Mouse (Mus musculus): ENCODE results near the gene Ccn2. TPM values are rescaled to one million over a fixed set of nuclear protein-coding genes. Genes with fewer than 3 reads are reported as not detected.

The Ccn2 gene
- polyA plus RNA-seq, 3 experiments from 2014 or later: not detected

DNA sequence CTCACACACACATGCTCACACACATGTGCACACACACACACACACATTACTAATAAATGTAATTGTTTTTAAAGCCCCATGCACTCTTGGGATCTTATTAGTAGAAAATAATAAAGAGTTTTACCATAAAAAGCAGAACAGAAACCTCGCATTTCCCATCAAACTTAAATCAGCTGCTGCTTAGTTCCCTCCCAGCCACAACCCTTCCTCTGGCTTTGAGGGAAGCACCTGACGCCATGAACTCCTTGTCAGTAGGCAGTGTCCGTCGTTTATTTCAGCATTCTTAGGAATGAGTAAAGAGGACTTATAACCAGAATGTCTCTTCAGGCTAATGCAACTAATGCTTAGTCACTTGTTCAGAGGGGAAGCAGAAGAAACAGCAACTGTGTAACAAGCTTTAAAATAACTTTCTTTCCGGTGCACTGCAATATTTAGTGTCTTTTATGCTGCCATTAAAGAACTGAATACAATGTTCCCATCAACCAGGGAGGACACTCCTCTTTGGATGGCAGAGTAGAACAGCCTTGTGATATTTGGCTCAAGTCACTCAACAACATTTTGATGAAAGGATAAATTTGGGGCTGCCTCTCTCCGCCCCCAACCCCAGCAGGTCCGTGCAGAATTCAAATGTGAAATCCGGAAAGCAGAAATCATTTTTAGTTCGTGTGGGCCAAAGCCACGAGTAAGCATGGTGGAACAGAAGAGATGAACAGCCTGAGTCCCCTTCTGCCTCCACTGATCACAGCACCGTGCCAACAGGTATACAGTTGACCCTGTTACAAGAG lies 47.7 kb downstream of the Ccn2 start:
- ATAC-seq: no peak

DNA sequence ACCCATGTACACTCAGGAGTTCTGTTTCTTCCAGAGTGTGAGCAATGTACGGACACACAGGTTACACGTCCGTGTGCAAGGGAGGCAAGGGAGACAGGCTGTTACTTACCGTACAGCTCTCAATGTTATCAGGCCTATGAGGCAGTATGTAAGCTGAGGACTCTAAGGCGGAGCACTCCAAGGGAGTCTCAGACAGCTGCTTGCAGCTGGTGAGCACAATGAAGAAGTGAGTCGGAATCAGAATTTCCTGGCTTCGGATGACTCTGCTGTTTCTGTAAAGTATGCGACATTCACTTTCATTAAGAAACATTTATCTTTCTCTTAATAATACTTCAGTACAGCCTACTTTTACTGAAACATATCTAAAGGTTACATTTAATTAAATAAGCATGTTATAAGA lies 49.9 kb downstream of the Ccn2 start:
- no peak for ATAC-seq

Other genes with a start within 250 kb of the Ccn2 start
- gene Enpp1, start 116.7 kb downstream of the Ccn2 start, polyA plus RNA-seq (2017; shearing (Covaris generic)): 10 to 100 TPM; 10.5 to 17.8 (median 13.0) TPM
- gene Enpp3, start 247.4 kb downstream of the Ccn2 start, polyA plus RNA-seq (2017; shearing (Covaris generic)): not detected